Mouse (Mus musculus) bone marrow, adult 2 months (tissue): ENCODE results near the gene Taok1.

Experiments
- CTCF ChIP-seq: fragments of 200-500 bp; IDR thresholded peaks from 2 replicates; pipeline ENCODE4 v1.5.1; 2011; ENCODE audit warnings: low read length, control low read depth; ENCODE audit not compliant: control insufficient read depth, insufficient read depth
- POLR2A ChIP-seq: fragments of 200-500 bp; IDR thresholded peaks from 2 replicates; pipeline ENCODE4 v1.6.1; 2011; ENCODE audit warnings: low read depth, mild to moderate bottlenecking, control low read depth, low read length, borderline replicate concordance; ENCODE audit not compliant: control insufficient read depth

GRCm38 (mm10) chr11:77506273-77506672 lies 101.3 kb downstream of the Taok1 start:
- TF ChIP-seq CTCF (no peak), POLR2A (no peak)
